Mouse (Mus musculus) cerebellum, postnatal 10 days (tissue): Measurements from ENCODE around the gene Tcp11l2.
A peak's percentile ranks its signal among the peaks of the same experiment; 100 is the strongest.

Experiments
- DNase-seq, 2 experiments: peaks; one replicate each; pipeline ENCODE4 v3.0.0; 2021; ENCODE audit warnings: mixed read lengths in 2 of 2

Gene Tcp11l2

DNA sequence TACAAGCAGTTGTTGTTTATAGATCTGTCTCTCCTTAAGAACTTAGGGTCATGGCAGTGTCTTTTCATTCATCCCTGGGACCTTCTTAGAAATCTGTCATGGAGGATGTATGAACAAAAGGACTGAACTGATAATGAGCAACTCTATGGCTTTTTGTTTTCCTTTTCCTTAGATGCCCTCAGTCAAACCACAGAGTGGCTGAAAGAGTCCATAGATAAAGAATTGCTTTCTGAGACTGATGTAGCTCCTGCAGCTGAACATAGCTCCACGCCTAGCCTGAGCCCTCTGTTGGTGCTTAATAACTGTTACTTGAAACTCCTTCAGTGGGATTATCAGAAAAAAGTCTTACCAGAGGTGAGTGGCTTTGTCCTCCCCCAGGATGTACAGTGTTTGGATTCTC, 27.9 kb downstream of the Tcp11l2 start:
- DNase-seq, result no peak

DNA sequence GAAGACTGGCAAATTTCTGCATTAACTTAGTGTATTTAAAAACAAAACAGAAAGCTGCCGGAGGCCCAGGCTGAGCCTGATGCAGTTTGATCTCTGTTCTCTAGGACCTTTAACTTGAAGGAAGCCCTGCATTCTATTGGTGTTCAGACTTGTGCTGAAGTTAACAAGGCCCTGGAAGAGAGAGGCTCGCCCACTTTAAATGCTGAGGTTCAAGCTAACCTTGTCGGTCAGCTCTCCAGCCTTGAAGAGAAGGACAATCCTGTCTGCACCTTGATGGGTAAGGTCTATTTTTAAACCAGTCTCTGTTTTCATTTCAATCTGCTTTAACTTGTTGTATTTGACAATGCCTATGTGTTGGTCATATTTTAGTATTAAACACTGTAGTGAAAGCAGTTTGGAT, 31.9 kb downstream of the Tcp11l2 start:
- DNase-seq, result no peak

DNA sequence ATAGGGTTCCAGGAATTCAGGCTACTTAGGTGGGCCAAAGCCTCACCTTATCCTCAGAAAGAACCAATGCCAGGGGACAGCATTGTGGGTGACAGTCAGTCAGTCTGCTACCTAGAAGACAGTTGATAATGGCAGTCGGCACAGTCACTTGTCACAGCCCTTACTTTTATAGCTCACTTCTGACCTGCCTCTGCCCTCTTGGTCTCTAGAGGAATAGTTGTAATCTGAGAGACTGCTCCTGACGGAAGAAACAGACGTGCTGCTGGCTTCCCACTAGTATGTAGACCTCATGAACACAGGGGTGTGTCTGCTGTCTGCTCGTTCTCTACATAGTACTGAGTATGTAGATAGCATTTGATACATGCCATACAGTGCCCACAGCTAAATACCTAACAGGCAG, 33.9 kb downstream of the Tcp11l2 start:
- no peak for DNase-seq

- no peak for DNase-seq
These were observed 34.4 kb downstream of the Tcp11l2 start for GRCm38 (mm10) chr10:84610783-84611182.

DNA sequence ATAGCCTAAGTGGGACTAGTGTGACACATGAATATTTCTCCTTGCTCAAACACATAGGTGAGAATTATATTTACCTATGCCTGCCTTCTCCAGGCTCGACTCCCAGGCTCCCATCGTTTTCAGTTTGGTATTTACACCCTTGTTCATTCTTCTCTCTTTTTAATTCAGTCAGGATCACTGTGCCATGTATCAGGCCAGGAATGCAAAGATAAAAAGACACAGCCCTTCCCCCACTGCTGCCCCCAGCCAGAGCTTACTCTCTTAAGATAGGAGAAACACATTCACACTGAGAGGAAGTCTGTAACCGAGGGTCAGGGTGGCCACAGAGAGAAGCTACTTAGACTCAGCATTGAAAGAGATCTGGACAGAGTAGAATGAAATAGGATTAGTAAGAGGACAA, 35.2 kb downstream of the Tcp11l2 start:
- DNase-seq, result no peak

GRCm38 (mm10) chr10:84612281-84612680, 35.9 kb downstream of the Tcp11l2 start:
- DNase-seq, result no peak

GRCm38 (mm10) chr10:84613366-84613765, 36.9 kb downstream of the Tcp11l2 start:
- no peak for DNase-seq

- DNase-seq, result no peak
These were observed 38.6 kb downstream of the Tcp11l2 start for GRCm38 (mm10) chr10:84615076-84615475.

GRCm38 (mm10) chr10:84621826-84622790, 45.7 kb downstream of the Tcp11l2 start, which contains the start of gene Polr3b:
Gene Polr3b, plus strand, starts transcription at chr10:84622292.
- peak; percentile 95 to 96 for DNase-seq

GRCm38 (mm10) chr10:84631182-84631581, 54.8 kb downstream of the Tcp11l2 start:
- peak; percentile 38 to 50 for DNase-seq

DNA sequence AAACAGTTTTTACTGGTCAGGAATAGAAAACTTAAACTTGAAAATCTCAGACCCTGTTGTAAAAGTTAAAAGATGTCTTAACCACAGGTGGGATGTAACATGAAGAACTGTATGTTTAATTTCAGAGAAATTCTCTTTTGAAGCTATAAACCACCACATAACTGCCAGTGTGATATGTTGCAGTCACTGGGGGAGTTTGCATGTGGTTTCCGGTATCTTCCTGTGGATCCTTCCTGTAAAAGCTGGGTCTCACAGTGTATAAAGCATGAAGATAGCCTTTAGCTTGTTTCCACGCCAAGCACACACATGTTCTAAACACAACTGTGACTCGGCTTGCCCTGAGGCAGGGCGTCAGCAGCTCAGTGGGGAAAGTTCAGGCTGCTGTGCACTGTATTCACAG, 55.6 kb downstream of the Tcp11l2 start:
- no peak for DNase-seq

- no peak for DNase-seq
These were observed 60.2 kb downstream of the Tcp11l2 start for GRCm38 (mm10) chr10:84636656-84637055.

DNA sequence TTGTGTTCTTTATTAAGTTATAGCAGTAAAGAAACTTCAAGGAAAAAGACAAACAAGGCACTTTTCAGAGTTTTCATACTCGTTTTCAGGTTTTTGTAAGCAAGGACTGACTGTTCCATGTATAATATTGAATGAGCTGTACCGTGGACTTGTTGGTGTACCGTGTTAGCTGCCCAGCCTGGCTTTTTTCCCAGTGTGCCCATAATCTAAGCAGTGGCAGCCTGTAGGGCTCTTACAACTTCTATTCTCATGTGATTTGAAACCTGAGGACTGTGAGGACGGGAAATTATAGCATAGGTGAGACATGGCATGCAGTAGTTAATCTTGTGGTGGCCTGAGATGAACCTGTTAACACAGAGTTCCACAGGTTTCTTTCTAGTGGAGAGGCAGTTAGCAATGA, 62.0 kb downstream of the Tcp11l2 start:
- DNase-seq, result no peak

DNA sequence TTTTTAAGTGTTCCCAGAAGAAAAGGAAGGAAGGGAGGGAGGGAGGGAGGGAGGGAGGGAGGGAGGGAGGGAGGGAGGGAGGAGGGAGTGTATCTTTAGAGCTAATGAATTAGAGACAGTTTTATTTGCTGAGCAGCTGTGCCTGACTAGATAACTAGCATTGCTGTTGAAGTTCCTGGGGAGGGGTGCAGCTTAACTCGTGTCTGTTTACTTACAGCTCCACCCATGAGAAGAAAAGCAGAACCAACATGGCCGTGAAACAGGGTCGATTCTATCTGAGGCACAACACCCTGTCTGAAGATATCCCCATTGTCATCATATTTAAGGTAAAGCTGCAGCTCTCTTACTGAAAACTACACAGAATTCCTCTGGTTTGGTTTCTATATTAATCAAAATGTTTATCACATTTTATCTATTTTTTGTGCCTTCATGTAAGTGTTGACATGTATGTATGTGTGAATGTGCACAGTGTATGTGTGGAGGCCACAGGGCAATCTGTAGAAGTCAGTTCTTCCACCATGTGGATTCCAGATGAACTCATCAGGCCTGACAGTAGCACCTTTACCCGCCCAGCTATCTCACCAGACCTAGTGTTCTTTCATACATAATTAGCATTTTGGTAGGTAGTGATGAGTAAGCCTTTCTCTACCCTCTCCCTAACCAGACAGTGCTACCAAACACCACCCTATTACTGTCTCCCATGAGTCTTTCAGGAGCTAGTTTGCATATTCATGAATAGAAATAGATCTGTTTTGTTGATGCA, 63.3 kb downstream of the Tcp11l2 start:
- no peak for DNase-seq

DNA sequence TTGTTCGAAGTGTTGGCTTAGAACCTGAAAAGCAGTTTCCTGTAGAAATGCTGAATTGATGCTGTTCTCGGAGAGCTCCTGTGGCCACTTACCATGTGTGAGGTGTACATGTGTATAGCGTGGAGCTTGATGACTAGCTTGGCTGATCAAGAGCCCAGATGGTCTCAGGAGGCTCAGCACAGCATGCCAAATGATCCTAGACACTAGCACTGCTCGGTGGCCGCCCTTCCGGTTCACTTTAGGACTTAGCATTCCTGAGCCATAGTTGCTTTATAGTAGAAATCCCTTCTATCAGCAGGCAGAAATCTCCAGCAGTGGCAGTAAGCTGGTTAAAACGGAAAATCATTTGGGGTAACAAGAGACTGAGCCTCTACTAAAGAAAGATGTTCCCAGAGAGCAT, 64.4 kb downstream of the Tcp11l2 start:
- no peak for DNase-seq

DNA sequence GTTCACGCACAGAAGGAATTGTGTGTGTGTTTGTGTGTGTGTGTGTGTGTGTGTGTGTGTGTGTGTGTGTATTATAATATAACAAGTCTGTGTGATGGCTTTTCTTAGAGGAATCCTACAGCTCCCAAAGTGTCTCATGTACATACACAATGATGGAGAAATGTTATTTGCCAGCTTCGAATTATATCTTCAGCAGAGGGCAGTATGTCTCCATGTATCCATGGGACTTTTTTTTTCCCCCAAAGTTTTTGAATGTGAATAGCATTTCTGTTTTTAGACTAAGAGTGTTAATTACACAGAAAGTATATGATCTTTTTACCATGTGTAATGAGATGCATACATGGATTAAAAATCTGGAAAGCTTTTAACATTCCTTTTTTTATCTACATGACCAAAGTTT, 65.2 kb downstream of the Tcp11l2 start:
- no peak for DNase-seq

GRCm38 (mm10) chr10:84645940-84646339, 69.5 kb downstream of the Tcp11l2 start:
- DNase-seq, result peak in 1 of 2 experiments; percentile 25

- peak; percentile 70 to 73 for DNase-seq
These were observed 70.2 kb downstream of the Tcp11l2 start for GRCm38 (mm10) chr10:84646506-84647102.

GRCm38 (mm10) chr10:84647264-84647663, 70.8 kb downstream of the Tcp11l2 start:
- DNase-seq, result no peak

GRCm38 (mm10) chr10:84648911-84649310, 72.5 kb downstream of the Tcp11l2 start:
- DNase-seq, result no peak

DNA sequence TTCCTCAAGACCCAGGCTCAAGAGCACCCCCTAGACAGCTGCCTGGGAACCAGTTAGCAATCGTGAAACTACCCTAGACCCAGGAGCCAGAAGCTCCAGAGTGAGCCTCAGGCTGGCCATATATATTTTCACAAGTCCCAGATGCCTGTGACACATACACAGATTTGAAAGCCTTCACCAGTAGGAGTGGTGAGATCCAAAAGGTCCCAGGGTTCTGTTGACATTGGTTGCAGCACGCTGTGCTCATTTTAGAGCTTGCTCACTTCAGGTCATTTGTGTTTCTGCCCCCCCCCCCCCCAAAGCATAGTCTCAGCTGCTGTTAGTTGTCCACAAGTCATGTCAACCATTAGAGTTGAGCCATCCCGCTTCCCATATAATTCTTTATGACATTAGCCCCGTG, 77.6 kb downstream of the Tcp11l2 start:
- DNase-seq, result no peak

DNA sequence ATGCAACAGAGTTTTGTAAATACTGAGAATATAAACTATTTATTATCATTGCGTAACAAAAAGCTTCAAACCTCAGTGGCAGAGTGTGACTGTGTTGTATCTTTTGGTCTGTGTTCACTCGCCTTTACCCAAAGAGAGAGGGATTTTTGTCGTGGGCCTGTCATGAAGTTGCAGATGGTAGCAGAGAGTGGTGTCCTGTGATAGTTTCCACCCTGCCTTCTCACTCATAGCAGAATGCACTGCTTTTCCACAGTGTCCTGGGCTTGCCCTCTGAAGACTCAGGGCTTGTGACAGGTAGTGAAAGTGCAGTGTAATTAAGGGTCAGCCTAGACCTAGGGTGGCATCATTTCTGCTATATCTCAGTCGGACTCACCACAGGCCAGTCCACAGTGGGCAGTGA, 78.3 kb downstream of the Tcp11l2 start:
- no peak for DNase-seq

DNA sequence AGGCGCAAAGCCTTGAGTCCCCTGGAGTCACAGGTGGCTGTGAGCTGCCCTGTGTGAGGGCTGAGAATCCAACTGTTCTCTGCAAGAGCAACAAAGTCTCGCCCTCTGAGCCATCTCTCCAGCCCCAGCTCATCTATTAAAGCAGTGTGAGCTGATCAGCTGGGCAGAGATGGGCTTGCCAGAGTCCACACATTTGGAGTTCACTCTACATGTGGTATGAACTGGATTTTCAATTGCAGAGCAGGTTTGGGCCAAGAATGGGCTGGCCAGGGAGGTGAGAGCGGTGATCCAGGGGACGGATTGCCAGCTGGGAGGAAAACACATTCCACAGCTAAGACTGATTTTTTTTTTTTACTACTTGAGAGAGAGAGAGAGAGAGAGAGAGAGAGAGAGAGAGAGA, 80.2 kb downstream of the Tcp11l2 start:
- DNase-seq, result peak; percentile 19 to 39
